In the genomic region with DNA sequence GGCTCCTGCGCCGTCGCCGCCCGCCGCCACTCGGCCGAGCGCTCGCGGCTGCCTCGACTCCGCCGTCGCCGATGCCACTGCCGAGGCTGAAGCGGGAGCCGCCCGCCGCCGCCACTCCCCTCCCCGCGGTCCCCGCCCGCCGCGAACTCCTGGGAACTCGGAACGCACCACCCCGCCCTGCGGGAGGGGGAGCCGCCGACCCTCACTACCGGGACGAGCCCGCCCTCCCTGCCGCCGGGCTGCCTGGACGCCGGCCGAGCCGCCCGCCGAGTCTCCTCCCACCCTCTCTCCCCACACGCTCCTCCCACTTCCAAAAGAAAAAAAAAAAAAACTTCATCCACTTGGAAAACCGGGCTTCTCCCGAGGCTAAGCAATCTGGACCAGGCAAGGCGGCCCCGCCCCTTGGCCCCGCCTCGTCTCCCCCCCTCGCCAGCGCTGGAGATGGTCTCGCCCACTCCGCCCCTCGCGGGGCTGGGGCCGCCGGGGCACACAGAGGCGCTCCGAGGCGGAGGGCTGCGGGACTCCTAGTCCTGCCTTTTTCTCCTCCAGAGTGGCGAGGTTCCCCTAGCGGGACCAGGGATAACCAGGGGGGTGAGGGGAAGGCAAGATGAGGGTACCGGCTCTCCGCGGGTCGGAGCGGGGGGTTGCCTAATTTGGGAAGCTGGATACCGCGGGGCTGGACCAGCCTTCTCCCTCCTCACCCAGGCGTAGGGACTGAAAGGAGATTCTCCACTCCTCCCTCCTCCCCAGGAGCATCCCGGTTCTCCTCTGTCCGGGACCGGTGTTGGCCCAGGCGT, we compare ENCODE assay signal across 8 mouse cellular contexts. TPM values are rescaled to one million over a fixed set of nuclear protein-coding genes. Genes with fewer than 3 reads are reported as not detected.
A peak's percentile ranks its signal among the peaks of the same experiment; 100 is the strongest.
DNase-seq lines count a peak whose midpoint lies in the region; ATAC-seq lines count a peak whose summit lies in the region.

No protein-coding gene starts in this region.

- peak; percentile 97 for ATAC-seq in hindbrain, embryonic 15.5 days (ENCODE audit: low FRiP score, low read depth)

- H3K27me3 ChIP-seq in hindbrain, embryonic 15.5 days, result no peaks in the 10 kb centered on the region

- H3K4me1 ChIP-seq in hindbrain, embryonic 15.5 days (replicated peaks), result peaks cover 22% of the 10 kb centered on the region

- peak overlapping the region; percentile 99 for H3K4me3 ChIP-seq in hindbrain, embryonic 15.5 days

- no peaks in the 10 kb centered on the region for H3K9me3 ChIP-seq in hindbrain, embryonic 15.5 days

- peak overlapping the region; percentile 96 for H3K9ac ChIP-seq in hindbrain, embryonic 15.5 days

- under 1% methylated on average over 65 of the region's 78 CpGs for WGBS in hindbrain, embryonic 15.5 days

- peak overlapping the region; percentile 90 for H3K27ac ChIP-seq in hindbrain, embryonic 15.5 days (replicated peaks)

- DNase-seq in WW6 (ENCODE audit: low read depth, low spot score), result peak; percentile 83
- peak; percentile 97 to 98 for DNase-seq in cerebellum, postnatal 25 days
- DNase-seq in gastrocnemius, adult 18-20 months (ENCODE audit: low spot score), result peak; percentile 90
- peak; percentile 88 to 92 for DNase-seq in layer of hippocampus, postnatal 25 days (ENCODE audit: extremely low spot score in 1 of 2, low spot score in 1 of 2)
- peak; percentile 96 for DNase-seq in lung, postnatal 10 days
- peak; percentile 98 for DNase-seq in retina, postnatal 1 day
- DNase-seq in urinary bladder, adult 18-20 months (ENCODE audit: low spot score in 2 of 2), result peak; percentile 85 to 86

- peak overlapping the region; percentile 92 for H3K4me2 ChIP-seq in hindbrain, embryonic 15.5 days

- no peaks in the 10 kb centered on the region for H3K36me3 ChIP-seq in hindbrain, embryonic 15.5 days

RNA-seq across cellular contexts. Expression of a gene that starts 1.2 kb away (rescaled TPM):
- 1 to 10 TPM; 1.9 to 2.7 TPM for total RNA-seq in gastrocnemius, adult 18-20 months (2021)
- polyA plus RNA-seq in hindbrain, embryonic 15.5 days (2015; fragmentation: Nextera tagmentation; extraction: Ambion mirVana), result 28.9 and 35.6 TPM in 2 replicates
- total RNA-seq in layer of hippocampus, postnatal 25 days (2021), result 10 to 100 TPM; 50.0 to 56.8 TPM

Comparison
In these comparisons a context has a peak if more than half of its experiments do, and no peak if none do; other contexts are left out.
1. Peak in every context shown above with its lines: DNase-seq, ATAC-seq, H3K4me3 ChIP-seq and H3K27ac ChIP-seq.
2. RNA of a gene that starts 1.2 kb away (total RNA-seq): 50.0 to 56.8 TPM in layer of hippocampus, postnatal 25 days; 1.9 to 2.7 TPM in gastrocnemius, adult 18-20 months; every median in the first group is over 10 times any median in the second.